Mouse (Mus musculus) layer of hippocampus, postnatal 25 days (tissue): ENCODE measurements around the gene Rasl11a. TPM values are rescaled to one million over a fixed set of nuclear protein-coding genes. Genes with fewer than 3 reads are reported as not detected.
"Not testable (repeated sequence)": the region's sequence is repeated elsewhere in the genome, so short reads cannot be mapped to it uniquely, and the experiment has no call there.

Source experiments
- DNase-seq, 2 experiments: peaks; one replicate each; pipeline ENCODE4 v3.0.0; 2022; ENCODE audit warnings: mixed read lengths in 2 of 2, low spot score in 1 of 2; ENCODE audit errors: extremely low spot score in 1 of 2
- total RNA-seq, 2 experiments: library from RNA; stranded (reverse); gene quantifications; 2 replicates each; pipeline ENCODE4 v1.2.3; 2021

Gene Rasl11a
- total RNA-seq, 2 experiments from 2014 or later = 17.4 to 17.8 TPM

DNA sequence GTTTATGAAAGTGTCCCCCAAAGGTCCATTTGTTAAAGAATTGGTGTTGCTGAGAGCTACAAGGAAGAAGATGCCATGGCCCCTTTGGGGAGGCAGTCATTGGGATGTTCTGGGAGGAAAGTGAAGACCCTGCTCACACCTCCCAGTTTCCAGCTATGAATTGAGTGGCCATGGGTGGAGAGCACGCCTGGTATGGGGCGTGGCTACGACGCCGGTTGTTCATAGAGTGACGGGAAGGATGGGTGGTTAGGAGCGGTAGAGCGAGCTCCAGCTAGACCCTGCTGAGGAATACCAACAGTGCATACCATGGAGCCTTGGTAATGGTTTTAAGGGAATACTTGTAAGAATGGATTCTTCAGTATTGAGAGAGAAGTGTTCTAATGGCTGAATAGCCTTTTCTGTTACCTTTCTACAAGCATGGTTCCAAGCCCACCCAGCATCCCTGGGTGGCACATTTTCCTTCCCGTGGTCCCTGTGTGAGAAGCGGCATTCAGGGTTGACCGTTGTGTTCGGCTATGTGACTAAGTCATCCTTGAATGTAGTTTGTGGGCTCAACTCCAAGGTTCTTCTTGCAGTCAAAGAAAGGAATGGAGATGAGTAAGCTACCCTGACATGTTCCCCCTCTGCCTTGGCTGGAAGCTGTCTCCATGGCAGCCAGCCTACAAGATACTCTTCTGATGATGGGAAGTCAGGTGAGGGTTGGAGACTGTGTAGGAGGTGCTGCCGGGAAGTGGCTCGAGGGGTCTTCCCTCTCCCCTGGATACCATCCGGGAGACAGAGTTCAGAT is 38.8 kb downstream of the Rasl11a start:
- DNase-seq = no peak

DNA sequence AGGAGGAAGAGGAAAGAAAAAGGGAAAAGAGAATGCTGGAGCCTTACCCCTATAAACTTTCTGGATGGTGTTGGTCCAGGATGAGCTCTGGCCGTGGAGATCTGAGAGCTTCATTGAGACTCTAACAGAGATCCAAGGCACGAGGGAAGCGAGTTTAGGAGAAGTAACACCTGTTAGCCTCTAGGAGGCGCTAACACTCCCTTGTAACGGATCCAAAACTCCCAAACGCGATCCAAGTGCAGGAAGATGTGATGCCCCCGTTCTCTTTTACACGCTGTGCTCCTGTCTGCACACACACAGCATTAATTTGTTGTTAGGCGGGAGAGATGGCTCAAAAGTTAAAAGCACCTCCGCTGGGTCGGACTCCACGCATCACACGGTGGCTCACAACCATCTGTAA is 46.3 kb downstream of the Rasl11a start:
- DNase-seq = no peak

DNA sequence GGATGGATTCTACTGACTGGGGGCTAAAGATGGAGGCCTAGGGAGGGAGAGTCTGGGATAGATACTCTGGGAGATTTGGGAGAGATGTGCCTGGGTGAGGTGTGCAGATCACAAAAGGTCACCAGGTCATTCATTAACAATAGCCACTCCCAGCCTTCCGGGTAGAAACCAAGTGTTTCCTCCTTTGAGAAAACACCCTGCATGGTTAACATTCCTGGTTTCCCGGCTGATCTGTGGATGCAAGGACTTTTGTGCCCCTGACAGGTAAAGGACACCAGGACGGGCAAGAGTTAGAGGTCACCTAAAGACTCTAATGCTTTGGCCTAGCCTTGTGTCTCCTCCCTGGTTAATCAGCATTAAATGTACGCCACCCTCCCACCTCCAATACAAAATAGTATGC is 48.0 kb downstream of the Rasl11a start:
- no peak for DNase-seq

DNA sequence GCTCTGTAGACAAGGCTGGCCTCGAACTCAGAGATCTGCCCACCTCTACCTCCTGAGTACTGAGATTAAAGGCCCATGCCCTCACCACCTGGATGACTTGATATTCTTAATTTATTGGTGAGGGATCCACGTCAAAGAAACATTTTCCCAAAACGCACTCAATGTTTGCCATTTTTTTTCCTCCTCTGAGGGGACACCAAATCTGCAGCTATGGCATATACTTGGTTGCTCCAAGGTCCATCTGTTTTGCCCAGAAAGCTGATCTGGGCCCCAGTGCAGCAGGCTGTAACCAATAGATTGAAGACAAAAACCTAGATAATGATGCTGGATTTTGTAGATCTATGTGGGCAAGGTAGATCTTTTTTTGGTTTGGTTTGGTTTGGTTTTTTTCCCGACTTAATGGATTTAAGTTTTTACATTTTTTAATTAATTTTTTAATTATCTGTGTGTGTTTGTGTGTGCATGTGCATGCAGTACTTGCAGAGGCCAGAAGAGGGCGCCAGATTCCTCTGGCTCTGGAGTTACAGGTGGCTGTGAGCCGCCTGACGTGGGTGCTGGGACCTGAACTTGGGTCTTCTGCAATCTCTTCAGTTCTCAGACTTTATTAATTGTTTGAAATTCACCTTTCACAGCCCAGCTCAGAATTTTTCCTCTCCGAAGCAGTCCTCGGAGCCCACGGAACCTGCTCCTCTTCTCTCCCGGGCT is 48.8 kb downstream of the Rasl11a start:
- no peak for DNase-seq

DNA sequence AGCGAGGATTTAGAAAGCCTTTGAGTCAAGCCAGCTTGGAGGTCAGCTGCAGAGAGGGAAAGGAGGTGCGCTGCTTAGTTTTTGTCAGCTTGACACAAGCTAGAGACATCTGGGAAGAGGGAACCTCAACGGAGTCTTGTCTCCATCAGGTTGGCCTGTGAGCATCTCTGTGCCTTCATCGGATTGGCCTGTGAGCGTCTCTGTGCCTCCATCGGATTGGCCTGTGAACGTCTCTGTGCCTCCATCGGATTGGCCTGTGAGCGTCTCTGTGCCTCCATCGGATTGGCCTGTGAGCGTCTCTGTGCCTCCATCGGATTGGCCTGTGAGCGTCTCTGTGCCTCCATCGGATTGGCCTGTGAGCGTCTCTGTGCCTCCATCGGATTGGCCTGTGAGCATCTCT is 50.8 kb downstream of the Rasl11a start:
- DNase-seq = not testable (repeated sequence)

DNA sequence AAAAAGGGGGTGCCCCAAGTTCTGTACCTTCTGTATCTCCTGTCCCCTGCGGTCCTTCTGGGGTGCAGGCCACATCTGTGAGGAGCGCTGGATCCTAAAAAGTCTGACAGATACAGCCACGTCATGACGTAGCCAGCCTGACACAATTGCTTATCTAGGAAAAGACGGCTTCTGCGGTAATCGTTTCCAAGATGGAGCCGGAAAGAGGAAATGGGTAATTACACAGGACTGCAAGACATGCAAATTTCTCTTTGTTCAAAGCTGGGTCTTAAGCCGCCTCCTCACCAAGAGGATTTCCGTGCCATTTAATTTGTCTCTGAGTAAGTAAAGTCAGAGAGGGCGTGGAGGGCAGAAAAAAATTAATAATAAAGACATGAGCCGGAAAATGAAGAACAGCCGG is 52.1 kb downstream of the Rasl11a start:
- no peak for DNase-seq

Other genes with a start within 250 kb of the Rasl11a start
- 10 to 100 TPM; 58.2 to 58.9 TPM for gene Usp12, start 50.1 kb upstream of the Rasl11a start, total RNA-seq
- 100 to 1,000 TPM; 191 to 202 TPM for gene Rpl21, start 12.2 kb upstream of the Rasl11a start, total RNA-seq
- gene Gtf3a, start 103.6 kb downstream of the Rasl11a start, total RNA-seq = 10 to 100 TPM; 25.5 to 28.5 TPM
- gene Mtif3, start 118.7 kb downstream of the Rasl11a start, total RNA-seq = 10 to 100 TPM; 17.4 to 18.4 TPM
- 1 to 10 TPM; 4.9 to 5.2 TPM for gene Lnx2, start 231.5 kb downstream of the Rasl11a start, total RNA-seq
- 10 to 100 TPM; 68.6 to 72.4 TPM for gene Polr1d, start 232.0 kb downstream of the Rasl11a start, total RNA-seq